In the genomic region with DNA sequence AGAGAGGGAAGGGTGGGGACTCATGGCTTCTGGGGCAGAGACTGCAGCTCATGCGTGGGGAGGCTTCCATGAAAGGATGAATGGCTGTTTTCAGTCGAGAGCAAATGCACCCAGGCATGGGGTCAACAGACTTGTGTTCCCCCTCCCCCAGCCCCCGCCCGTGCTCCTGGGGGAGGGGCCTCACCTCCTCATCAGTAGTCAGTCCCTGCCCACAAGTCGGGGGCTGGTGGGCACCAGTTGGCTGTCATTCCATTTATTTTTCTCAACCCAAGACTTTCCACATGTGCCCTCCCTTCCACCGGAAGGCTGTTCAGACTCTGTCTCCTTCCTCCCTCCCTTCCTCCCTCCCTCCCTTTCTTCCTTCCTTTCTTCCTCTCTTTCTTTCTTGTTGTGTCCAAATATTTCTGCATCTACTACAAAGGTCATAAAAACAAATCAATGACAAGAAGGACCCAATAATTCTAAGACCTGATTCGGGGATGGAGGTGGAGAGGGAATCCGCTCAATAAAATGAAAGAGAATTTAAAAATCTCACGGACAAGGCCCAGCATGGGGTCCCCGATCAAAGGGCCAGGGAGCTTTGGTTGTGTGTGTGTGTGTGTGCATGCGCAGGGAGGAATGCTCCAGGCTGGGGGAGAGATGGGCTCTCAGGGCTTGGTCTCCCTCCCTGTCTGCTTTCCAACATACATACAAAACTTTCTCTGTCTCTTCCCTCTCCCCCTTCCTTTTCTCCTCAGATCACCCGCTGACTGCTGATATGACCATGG, we compare ENCODE assay signal across 20 mouse cellular contexts. TPM values are rescaled to one million over a fixed set of nuclear protein-coding genes. Genes with fewer than 3 reads are reported as not detected.
DNase-seq lines count a peak whose midpoint lies in the region; ATAC-seq and TF ChIP-seq lines count a peak whose summit lies in the region.
"Had no signal": no experiment of that assay in that cellular context is flagged by ENCODE, and none has a peak within 500 bp of the region (broad histone marks: within the 10 kb centered on the region; RNA-seq: fewer than 3 reads in every experiment).

No protein-coding gene starts in this region.

- H3K4me1 ChIP-seq in forebrain, embryonic 11.5 days (replicated peaks; ENCODE audit: control insufficient read depth, insufficient read depth, low read length): peaks cover 2% of the 10 kb centered on the region; the same call in 1 of the 2 replicates
- no peaks in the 10 kb centered on the region for H3K4me1 ChIP-seq in forebrain, embryonic 16.5 days (replicated peaks; ENCODE audit: control insufficient read depth, insufficient read depth, low read length)
- H3K4me1 ChIP-seq in midbrain, embryonic 10.5 days: peaks cover 22% of the 10 kb centered on the region
- H3K4me1 ChIP-seq in midbrain, postnatal 0 days (ENCODE audit: insufficient read depth, low read length): no peaks in the 10 kb centered on the region
- H3K4me1 ChIP-seq in midbrain, embryonic 11.5 days (ENCODE audit: control insufficient read depth, insufficient read depth, low read length): 0 out of 2 replicates have a peak, but pooled peaks cover 6% of the 10 kb centered on the region
- peaks cover 6% of the 10 kb centered on the region; the same call in 1 of the 2 replicates for H3K4me1 ChIP-seq in midbrain, embryonic 15.5 days
- H3K4me1 ChIP-seq: heart, embryonic 13.5 days had no signal

- no peak for DNase-seq in forebrain, embryonic 11.5 days (ENCODE audit: low spot score)
- DNase-seq in midbrain, embryonic 10.5 days (ENCODE audit: low spot score): no peak
- DNase-seq in midbrain, postnatal 0 days (ENCODE audit: low spot score): no peak
- DNase-seq in midbrain, embryonic 11.5 days (ENCODE audit: low spot score, missing footprints): peak; percentile 67
- no peak for DNase-seq in frontal cortex, adult 2 months (ENCODE audit: extremely low spot score in 1 of 2, low spot score in 1 of 2)
- DNase-seq: adrenal gland, postnatal 10 days; cerebellum, adult 11-12 months; cerebellum, adult 9-10 months; cerebellum, postnatal 36 days; gastrocnemius, adult 2 months; gastrocnemius, postnatal 25 days; heart, postnatal 36 days had no signal

- no peaks in the 10 kb centered on the region for H3K36me3 ChIP-seq in forebrain, embryonic 11.5 days (ENCODE audit: control insufficient read depth, insufficient read depth, low read length)
- H3K36me3 ChIP-seq in forebrain, embryonic 16.5 days (ENCODE audit: control insufficient read depth, insufficient read depth): no peaks in the 10 kb centered on the region
- no peaks in the 10 kb centered on the region for H3K36me3 ChIP-seq in midbrain, embryonic 10.5 days
- no peaks in the 10 kb centered on the region for H3K36me3 ChIP-seq in midbrain, postnatal 0 days (ENCODE audit: insufficient read depth, low read length)
- H3K36me3 ChIP-seq in midbrain, embryonic 11.5 days (ENCODE audit: control insufficient read depth, insufficient read depth, low read length): no peaks in the 10 kb centered on the region
- H3K36me3 ChIP-seq in midbrain, embryonic 15.5 days (replicated peaks): no peaks in the 10 kb centered on the region
- H3K36me3 ChIP-seq: embryonic facial prominence, embryonic 13.5 days; forebrain, embryonic 15.5 days; heart, embryonic 13.5 days; hindbrain, embryonic 13.5 days had no signal

- peaks cover 4% of the 10 kb centered on the region; the same call in 1 of the 2 replicates for H3K9me3 ChIP-seq in forebrain, embryonic 11.5 days (ENCODE audit: control insufficient read depth, low read length)
- H3K9me3 ChIP-seq in forebrain, embryonic 16.5 days (ENCODE audit: control insufficient read depth, low read length): peaks cover 8% of the 10 kb centered on the region; the same call in 1 of the 2 replicates
- peaks cover 10% of the 10 kb centered on the region; the same call in 1 of the 2 replicates for H3K9me3 ChIP-seq in midbrain, embryonic 10.5 days (replicated peaks)
- 0 out of 2 replicates have a peak, but pooled peaks cover 4% of the 10 kb centered on the region for H3K9me3 ChIP-seq in midbrain, postnatal 0 days (ENCODE audit: low read length)
- H3K9me3 ChIP-seq in midbrain, embryonic 11.5 days (ENCODE audit: control insufficient read depth, low read length): no peaks in the 10 kb centered on the region; the same call in 1 of the 2 replicates
- no peaks in the 10 kb centered on the region for H3K9me3 ChIP-seq in midbrain, embryonic 15.5 days

- H3K9ac ChIP-seq in forebrain, embryonic 11.5 days (ENCODE audit: low read length): no peak overlapping the region
- no peak overlapping the region for H3K9ac ChIP-seq in forebrain, embryonic 16.5 days (replicated peaks; ENCODE audit: low read depth, low read length)
- no peak overlapping the region for H3K9ac ChIP-seq in midbrain, postnatal 0 days (replicated peaks; ENCODE audit: low read length, poor library complexity, severe bottlenecking)
- H3K9ac ChIP-seq in midbrain, embryonic 11.5 days (ENCODE audit: low read length): no peak overlapping the region
- no peak overlapping the region for H3K9ac ChIP-seq in midbrain, embryonic 15.5 days
- H3K9ac ChIP-seq: embryonic facial prominence, embryonic 13.5 days; forebrain, embryonic 15.5 days; heart, embryonic 13.5 days; hindbrain, embryonic 13.5 days had no signal

- H3K4me2 ChIP-seq in forebrain, embryonic 11.5 days (ENCODE audit: low read depth, low read length, severe bottlenecking): no peak overlapping the region
- H3K4me2 ChIP-seq in forebrain, embryonic 16.5 days (ENCODE audit: low read length): no peak overlapping the region
- H3K4me2 ChIP-seq in midbrain, postnatal 0 days (ENCODE audit: low read depth, low read length, poor library complexity, severe bottlenecking): no peak overlapping the region
- no peak overlapping the region for H3K4me2 ChIP-seq in midbrain, embryonic 11.5 days
- no peak overlapping the region for H3K4me2 ChIP-seq in midbrain, embryonic 15.5 days
- H3K4me2 ChIP-seq: embryonic facial prominence, embryonic 13.5 days; forebrain, embryonic 15.5 days; heart, embryonic 13.5 days; hindbrain, embryonic 13.5 days had no signal

- 0 out of 2 replicates have a peak, but pooled peaks have one; percentile 44 for ATAC-seq in forebrain, embryonic 11.5 days (replicated peaks; ENCODE audit: low FRiP score)
- no peak for ATAC-seq in forebrain, embryonic 16.5 days
- no peak for ATAC-seq in midbrain, postnatal 0 days (ENCODE audit: low FRiP score)
- ATAC-seq in midbrain, embryonic 11.5 days (ENCODE audit: low FRiP score): peak; percentile 35; the same call in 1 of the 2 replicates
- ATAC-seq in midbrain, embryonic 15.5 days (replicated peaks): peak; percentile 30; the same call in 1 of the 2 replicates
- no peak for ATAC-seq in frontal cortex, adult (ENCODE audit: low TSS enrichment)
- ATAC-seq: forebrain, embryonic 15.5 days; hindbrain, postnatal 0 days had no signal

- WGBS in forebrain, embryonic 11.5 days: 48% methylated on average over 12 of the region's 12 CpGs
- WGBS in forebrain, embryonic 16.5 days: 42% methylated on average over 12 of the region's 12 CpGs
- WGBS in midbrain, embryonic 10.5 days: 63% methylated on average over 12 of the region's 12 CpGs
- WGBS in midbrain, postnatal 0 days: 44% methylated on average over 12 of the region's 12 CpGs
- WGBS in midbrain, embryonic 11.5 days: 46% methylated on average over 12 of the region's 12 CpGs
- WGBS in midbrain, embryonic 15.5 days: 34% methylated on average over 12 of the region's 12 CpGs

- no peaks in the 10 kb centered on the region for H3K27me3 ChIP-seq in forebrain, embryonic 11.5 days (ENCODE audit: control insufficient read depth, insufficient read depth, low read length)
- no peaks in the 10 kb centered on the region for H3K27me3 ChIP-seq in forebrain, embryonic 16.5 days (replicated peaks; ENCODE audit: control insufficient read depth, insufficient read depth, low read length)
- H3K27me3 ChIP-seq in midbrain, embryonic 10.5 days (ENCODE audit: low read depth, poor library complexity, severe bottlenecking): no peaks in the 10 kb centered on the region
- H3K27me3 ChIP-seq in midbrain, postnatal 0 days (ENCODE audit: insufficient read depth, low read length): no peaks in the 10 kb centered on the region
- H3K27me3 ChIP-seq in midbrain, embryonic 11.5 days (ENCODE audit: control insufficient read depth, insufficient read depth, low read length): no peaks in the 10 kb centered on the region
- no peaks in the 10 kb centered on the region for H3K27me3 ChIP-seq in midbrain, embryonic 15.5 days (replicated peaks)
- H3K27me3 ChIP-seq: embryonic facial prominence, embryonic 13.5 days; forebrain, embryonic 15.5 days; heart, embryonic 13.5 days; hindbrain, embryonic 13.5 days had no signal

- no peak overlapping the region for H3K4me3 ChIP-seq in forebrain, embryonic 11.5 days (ENCODE audit: low read depth, low read length)
- H3K4me3 ChIP-seq in forebrain, embryonic 16.5 days (replicated peaks; ENCODE audit: low read length): no peak overlapping the region
- no peak overlapping the region for H3K4me3 ChIP-seq in midbrain, embryonic 10.5 days
- H3K4me3 ChIP-seq in midbrain, postnatal 0 days (ENCODE audit: low read depth, low read length): no peak overlapping the region
- H3K4me3 ChIP-seq in midbrain, embryonic 11.5 days (ENCODE audit: low read depth, low read length): no peak overlapping the region
- H3K4me3 ChIP-seq in midbrain, embryonic 15.5 days: no peak overlapping the region
- H3K4me3 ChIP-seq: embryonic facial prominence, embryonic 13.5 days; forebrain, embryonic 15.5 days; gastrocnemius, adult 2 months; heart, embryonic 13.5 days; hindbrain, embryonic 13.5 days had no signal

- TF ChIP-seq CTCF in midbrain, postnatal 0 days (IDR thresholded peaks at IDR 0.05): no peak

- H3K27ac ChIP-seq in forebrain, embryonic 11.5 days (ENCODE audit: low read depth, low read length): no peak overlapping the region
- no peak overlapping the region for H3K27ac ChIP-seq in forebrain, embryonic 16.5 days (ENCODE audit: low read length)
- peak overlapping the region; percentile 66 for H3K27ac ChIP-seq in midbrain, embryonic 10.5 days (replicated peaks)
- no peak overlapping the region for H3K27ac ChIP-seq in midbrain, postnatal 0 days (ENCODE audit: low read depth, low read length)
- no peak overlapping the region for H3K27ac ChIP-seq in midbrain, embryonic 11.5 days (ENCODE audit: low read depth, low read length)
- H3K27ac ChIP-seq in midbrain, embryonic 15.5 days: 0 out of 2 replicates have a peak overlapping the region, but pooled peaks have one; percentile 0
- H3K27ac ChIP-seq: embryonic facial prominence, embryonic 13.5 days; forebrain, embryonic 15.5 days; gastrocnemius, adult 2 months; heart, embryonic 13.5 days; hindbrain, embryonic 13.5 days; hindbrain, postnatal 0 days had no signal

RNA-seq across cellular contexts. Expression of a gene that starts 57.7 kb away (rescaled TPM):
- polyA plus RNA-seq in forebrain, embryonic 11.5 days (2014; fragmentation: Nextera tagmentation; extraction: Ambion mirVana): 772 and 838 TPM in 2 replicates
- 400 and 407 TPM in 2 replicates for polyA plus RNA-seq in forebrain, embryonic 16.5 days (2015; fragmentation: Nextera tagmentation; extraction: Ambion mirVana)
- polyA plus RNA-seq in midbrain, embryonic 10.5 days (2016; fragmentation: Nextera tagmentation; extraction: Ambion mirVana): 691 and 854 TPM in 2 replicates
- total RNA-seq in midbrain, postnatal 0 days (2014; rRNA removed): 261 and 287 TPM in 2 replicates
- 445 and 474 TPM in 2 replicates for polyA plus RNA-seq in midbrain, postnatal 0 days (2015; fragmentation: Nextera tagmentation; extraction: Ambion mirVana)
- polyA plus RNA-seq in midbrain, embryonic 11.5 days (2014; fragmentation: Nextera tagmentation; extraction: Ambion mirVana): 871 and 903 TPM in 2 replicates
- 370 and 375 TPM in 2 replicates for polyA plus RNA-seq in midbrain, embryonic 15.5 days (2015; fragmentation: Nextera tagmentation; extraction: Ambion mirVana)
- 303 and 382 TPM in 2 replicates for polyA plus RNA-seq in frontal cortex, adult 2 months (2012; rRNA removed)

Comparison
In these comparisons a context has a peak if more than half of its experiments do, and no peak if none do; other contexts are left out.
1. ATAC-seq: peak in forebrain, embryonic 11.5 days (single experiment), midbrain, embryonic 11.5 days (single experiment) and midbrain, embryonic 15.5 days (single experiment); none in forebrain, embryonic 16.5 days (single experiment), midbrain, postnatal 0 days (single experiment) and frontal cortex, adult (single experiment).
2. H3K27ac ChIP-seq: peak in midbrain, embryonic 10.5 days (single experiment) and midbrain, embryonic 15.5 days (single experiment); none in forebrain, embryonic 11.5 days (single experiment), forebrain, embryonic 16.5 days (single experiment), midbrain, postnatal 0 days (single experiment) and midbrain, embryonic 11.5 days (single experiment).